Mouse (Mus musculus): ENCODE data around the gene Fam222a.

DNA sequence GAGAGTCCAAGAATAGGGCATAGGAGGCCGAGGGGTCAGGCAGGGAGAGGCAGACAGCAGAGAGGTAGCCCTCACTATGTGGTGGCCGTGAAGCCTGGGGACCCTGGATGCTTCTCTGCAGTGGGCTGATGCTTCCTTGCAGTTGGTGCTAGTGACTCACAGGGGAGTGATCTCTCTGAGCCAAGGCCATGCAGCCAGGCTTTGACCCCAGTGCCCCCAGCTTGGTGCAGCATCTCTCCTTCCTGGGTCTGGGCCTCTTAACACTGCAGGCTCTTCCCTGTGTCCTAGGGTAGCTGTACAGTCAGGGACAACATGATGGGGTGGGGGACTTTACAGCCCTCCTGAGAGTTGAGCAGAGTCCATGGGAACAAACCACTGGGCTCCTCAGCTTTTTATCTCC, 21.6 kb downstream of the Fam222a start:
- TF ChIP-seq CTCF (IDR thresholded peaks at IDR 0.05; ENCODE audit: extremely low read depth, insufficient read length, insufficient replicate concordance, low read depth, low read length) (no peak), POLR2A (IDR thresholded peaks at IDR 0.05; ENCODE audit: low read depth, low read length) (no peak)

Data from small intestine, adult 2 months (tissue).